Mouse (Mus musculus): ENCODE data around the gene Fscn1. TPM values are rescaled to one million over a fixed set of nuclear protein-coding genes. Genes with fewer than 3 reads are reported as not detected.

Fscn1 gene
- polyA plus RNA-seq, 1 experiment from 2014 or later = 806 TPM

GRCm38 (mm10) chr5:142944979-142945682 lies 15.0 kb upstream of the Fscn1 start:
- no peaks in the 10 kb centered on the region for H3K27me3 ChIP-seq (ENCODE audit: low read depth, poor library complexity, severe bottlenecking)
- no peaks in the 10 kb centered on the region for H3K36me3 ChIP-seq
- no peaks in the 10 kb centered on the region for H3K9me3 ChIP-seq (replicated peaks)
- 0 out of 2 replicates have a peak overlapping the region, but pooled peaks have one; percentile 38 for H3K27ac ChIP-seq
- no peak overlapping the region for H3K4me3 ChIP-seq
- WGBS = 57% methylated on average over 8 of the region's 8 CpGs
- peaks cover 14% of the 10 kb centered on the region; the same call in 1 of the 2 replicates for H3K4me1 ChIP-seq
- no peak for DNase-seq (ENCODE audit: low spot score)

GRCm38 (mm10) chr5:142947460-142947859 lies 12.7 kb upstream of the Fscn1 start:
- DNase-seq (ENCODE audit: low spot score) = no peak
- 76% methylated on average over 7 of the region's 7 CpGs for WGBS
- Histone ChIP-seq H3K27me3 (ENCODE audit: low read depth, poor library complexity, severe bottlenecking) (no peaks in the 10 kb centered on the region), H3K4me3 (no peak overlapping the region), H3K36me3 (no peaks in the 10 kb centered on the region), H3K27ac (no peak overlapping the region), H3K4me1 (peaks cover 18% of the 10 kb centered on the region), H3K9me3 (replicated peaks) (no peaks in the 10 kb centered on the region)

GRCm38 (mm10) chr5:142949580-142949979 lies 10.6 kb upstream of the Fscn1 start:
- DNase-seq (ENCODE audit: low spot score) = no peak
- no peak overlapping the region; the same call in 1 of the 2 replicates for H3K27ac ChIP-seq
- no peak overlapping the region for H3K4me3 ChIP-seq
- no peaks in the 10 kb centered on the region for H3K27me3 ChIP-seq (ENCODE audit: low read depth, poor library complexity, severe bottlenecking)
- no peaks in the 10 kb centered on the region for H3K9me3 ChIP-seq (replicated peaks)
- 47% methylated on average over 6 of the region's 6 CpGs for WGBS
- H3K36me3 ChIP-seq = no peaks in the 10 kb centered on the region
- peaks cover 21% of the 10 kb centered on the region for H3K4me1 ChIP-seq

- peak overlapping the region; percentile 42 for H3K27ac ChIP-seq
- H3K4me3 ChIP-seq = no peak overlapping the region
- DNase-seq (ENCODE audit: low spot score) = no peak
- 86% methylated on average over 6 of the region's 6 CpGs for WGBS
- no peaks in the 10 kb centered on the region for H3K36me3 ChIP-seq
- H3K4me1 ChIP-seq = peaks cover 17% of the 10 kb centered on the region
- no peaks in the 10 kb centered on the region for H3K9me3 ChIP-seq (replicated peaks)
- H3K27me3 ChIP-seq (ENCODE audit: low read depth, poor library complexity, severe bottlenecking) = no peaks in the 10 kb centered on the region
Observed at GRCm38 (mm10) chr5:142950405-142950804, 9.7 kb upstream of the Fscn1 start.

GRCm38 (mm10) chr5:142953641-142954040 lies 6.5 kb upstream of the Fscn1 start:
- 80% methylated on average over 3 of the region's 3 CpGs for WGBS
- DNase-seq (ENCODE audit: low spot score) = no peak
- no peak overlapping the region for H3K4me3 ChIP-seq
- H3K36me3 ChIP-seq = no peaks in the 10 kb centered on the region
- no peaks in the 10 kb centered on the region for H3K27me3 ChIP-seq (ENCODE audit: low read depth, poor library complexity, severe bottlenecking)
- no peak overlapping the region for H3K27ac ChIP-seq
- H3K4me1 ChIP-seq = peaks cover 15% of the 10 kb centered on the region
- H3K9me3 ChIP-seq (replicated peaks) = no peaks in the 10 kb centered on the region

- DNase-seq (ENCODE audit: low spot score) = no peak
- Histone ChIP-seq H3K36me3 (no peaks in the 10 kb centered on the region; the same call in 1 of the 2 replicates), H3K27me3 (ENCODE audit: low read depth, poor library complexity, severe bottlenecking) (no peaks in the 10 kb centered on the region), H3K4me1 (peaks cover 16% of the 10 kb centered on the region), H3K27ac (no peak overlapping the region), H3K4me3 (no peak overlapping the region), H3K9me3 (replicated peaks) (no peaks in the 10 kb centered on the region)
- 73% methylated on average over 6 of the region's 6 CpGs for WGBS
Observed at GRCm38 (mm10) chr5:142956956-142957703, 3.0 kb upstream of the Fscn1 start.

- H3K36me3 ChIP-seq = peaks cover 13% of the 10 kb centered on the region
- no peak for DNase-seq (ENCODE audit: low spot score)
- H3K27ac ChIP-seq = no peak overlapping the region
- H3K9me3 ChIP-seq (replicated peaks) = no peaks in the 10 kb centered on the region
- no peak overlapping the region for H3K4me3 ChIP-seq
- H3K4me1 ChIP-seq = peaks cover 22% of the 10 kb centered on the region
- 90% methylated on average over 14 of the region's 14 CpGs for WGBS
- H3K27me3 ChIP-seq (ENCODE audit: low read depth, poor library complexity, severe bottlenecking) = no peaks in the 10 kb centered on the region
Observed at GRCm38 (mm10) chr5:142958464-142958863, 1.7 kb upstream of the Fscn1 start.

GRCm38 (mm10) chr5:142959156-142959555 lies 987 bp upstream of the Fscn1 start:
- H3K4me3 ChIP-seq = peak overlapping the region; percentile 85; the same call in 1 of the 2 replicates
- DNase-seq (ENCODE audit: low spot score) = no peak
- 0 out of 2 replicates have a peak overlapping the region, but pooled peaks have one; percentile 98 for H3K27ac ChIP-seq
- H3K36me3 ChIP-seq = peaks cover 20% of the 10 kb centered on the region
- H3K9me3 ChIP-seq (replicated peaks) = no peaks in the 10 kb centered on the region
- H3K4me1 ChIP-seq = peaks cover 27% of the 10 kb centered on the region
- no peaks in the 10 kb centered on the region for H3K27me3 ChIP-seq (ENCODE audit: low read depth, poor library complexity, severe bottlenecking)
- WGBS = 54% methylated on average over 4 of the region's 4 CpGs

GRCm38 (mm10) chr5:142960775-142961271 lies 680 bp downstream of the Fscn1 start:
- DNase-seq (ENCODE audit: low spot score) = peak; percentile 72
- H3K27me3 ChIP-seq (ENCODE audit: low read depth, poor library complexity, severe bottlenecking) = no peaks in the 10 kb centered on the region
- H3K27ac ChIP-seq = peak overlapping the region; percentile 98
- peaks cover 35% of the 10 kb centered on the region for H3K4me1 ChIP-seq
- peak overlapping the region; percentile 85 for H3K4me3 ChIP-seq
- WGBS = 0% methylated on average over 59 of the region's 59 CpGs
- H3K9me3 ChIP-seq (replicated peaks) = no peaks in the 10 kb centered on the region
- H3K36me3 ChIP-seq = peaks cover 37% of the 10 kb centered on the region

- 0% methylated on average over 15 of the region's 15 CpGs for WGBS
- DNase-seq (ENCODE audit: low spot score) = no peak
Observed at GRCm38 (mm10) chr5:142961398-142961880, 1.3 kb downstream of the Fscn1 start.

GRCm38 (mm10) chr5:142961881-142962443 lies 1.8 kb downstream of the Fscn1 start:
- peak overlapping the region; percentile 98 for H3K27ac ChIP-seq
- H3K9me3 ChIP-seq (replicated peaks) = no peaks in the 10 kb centered on the region
- WGBS = under 1% methylated on average over 43 of the region's 43 CpGs
- peak overlapping the region; percentile 85 for H3K4me3 ChIP-seq
- H3K4me1 ChIP-seq = peaks cover 40% of the 10 kb centered on the region
- peaks cover 48% of the 10 kb centered on the region for H3K36me3 ChIP-seq
- H3K27me3 ChIP-seq (ENCODE audit: low read depth, poor library complexity, severe bottlenecking) = no peaks in the 10 kb centered on the region
- peak; percentile 96 for DNase-seq (ENCODE audit: low spot score)

More at GRCm38 (mm10) chr5:142961398-142961880, 1.3 kb downstream of the Fscn1 start:
- H3K36me3 ChIP-seq = peaks cover 43% of the 10 kb centered on the region
- no peaks in the 10 kb centered on the region for H3K27me3 ChIP-seq (ENCODE audit: low read depth, poor library complexity, severe bottlenecking)
- H3K9me3 ChIP-seq (replicated peaks) = no peaks in the 10 kb centered on the region
- H3K4me1 ChIP-seq = peaks cover 40% of the 10 kb centered on the region
- H3K4me3 ChIP-seq = peak overlapping the region; percentile 85
- H3K27ac ChIP-seq = peak overlapping the region; percentile 98

- Histone ChIP-seq H3K36me3 (peaks cover 54% of the 10 kb centered on the region), H3K4me3 (peak overlapping the region; percentile 85), H3K27ac (peak overlapping the region; percentile 98), H3K4me1 (peaks cover 45% of the 10 kb centered on the region), H3K27me3 (ENCODE audit: low read depth, poor library complexity, severe bottlenecking) (no peaks in the 10 kb centered on the region), H3K9me3 (replicated peaks) (no peaks in the 10 kb centered on the region)
- 1% methylated on average over 11 of the region's 11 CpGs for WGBS
- no peak for DNase-seq (ENCODE audit: low spot score)
Observed at GRCm38 (mm10) chr5:142962444-142962961, 2.4 kb downstream of the Fscn1 start.
